In the genomic region with DNA sequence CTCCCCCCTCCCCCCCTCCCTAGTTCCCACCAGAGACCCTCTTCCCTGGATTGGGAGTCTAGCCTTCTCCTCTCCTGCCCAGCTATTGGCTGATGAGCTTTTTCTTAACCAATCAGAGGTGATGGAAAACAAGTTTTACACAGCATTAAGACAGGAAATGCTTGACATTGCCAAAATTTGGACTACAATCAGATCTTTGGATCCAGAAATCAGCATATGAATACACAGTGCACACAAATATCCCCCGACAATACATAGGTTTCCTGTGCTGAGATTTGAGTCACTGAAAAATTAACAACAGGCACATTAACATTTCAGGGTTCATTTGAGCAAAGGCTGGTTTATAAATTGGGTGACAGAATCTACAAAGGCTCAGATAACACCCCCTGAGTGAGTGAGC, we compare ENCODE assay signal across 23 mouse cellular contexts. TPM values are rescaled to one million over a fixed set of nuclear protein-coding genes. Genes with fewer than 3 reads are reported as not detected.
A peak's percentile ranks its signal among the peaks of the same experiment; 100 is the strongest.
DNase-seq lines count a peak whose midpoint lies in the region; ATAC-seq and TF ChIP-seq lines count a peak whose summit lies in the region.
"Had no signal": no experiment of that assay in that cellular context is flagged by ENCODE, and none has a peak within 500 bp of the region (broad histone marks: within the 10 kb centered on the region; RNA-seq: fewer than 3 reads in every experiment).

No protein-coding gene starts in this region.

- no peak overlapping the region for H3K4me2 ChIP-seq in lung, embryonic 16.5 days (ENCODE audit: low read depth, low read length)
- H3K4me2 ChIP-seq: forebrain, embryonic 13.5 days; heart, embryonic 13.5 days; hindbrain, embryonic 12.5 days; hindbrain, embryonic 15.5 days had no signal

- no peak overlapping the region for H3K4me3 ChIP-seq in heart, adult 2 months
- H3K4me3 ChIP-seq in lung, embryonic 16.5 days (ENCODE audit: low read length) = no peak overlapping the region
- no peak overlapping the region for H3K4me3 ChIP-seq in ES-Bruce4 (ENCODE audit: low read depth, low read length)
- H3K4me3 ChIP-seq in ES-E14 (ENCODE audit: insufficient read depth in 1 of 2, low read depth in 1 of 2, low read length in 2 of 2, poor library complexity in 1 of 2, severe bottlenecking in 1 of 2) = no peak overlapping the region
- H3K4me3 ChIP-seq: forebrain, embryonic 10.5 days; forebrain, embryonic 13.5 days; heart, embryonic 13.5 days; hindbrain, embryonic 12.5 days; hindbrain, embryonic 15.5 days had no signal

- no peak for TF ChIP-seq POLR2A in heart, adult 2 months (IDR thresholded peaks at IDR 0.05; ENCODE audit: insufficient read depth, low read depth, low read length)
- TF ChIP-seq POLR2A in ES-Bruce4 (IDR thresholded peaks at IDR 0.05; ENCODE audit: insufficient read depth, low read length) = no peak

- no peaks in the 10 kb centered on the region for H3K79me2 ChIP-seq in heart, adult 2 months (replicated peaks; ENCODE audit: control insufficient read depth, insufficient read depth, low read length)

- H3K36me3 ChIP-seq in heart, adult 2 months (ENCODE audit: control insufficient read depth, insufficient read depth, low read length) = no peaks in the 10 kb centered on the region
- no peaks in the 10 kb centered on the region for H3K36me3 ChIP-seq in lung, embryonic 16.5 days (ENCODE audit: control insufficient read depth, insufficient read depth, low read length)
- H3K36me3 ChIP-seq in ES-Bruce4 (ENCODE audit: control insufficient read depth, insufficient read depth, low read length, poor library complexity, severe bottlenecking) (no peaks in the 10 kb centered on the region), ES-E14 (ENCODE audit: control insufficient read depth, insufficient read depth, low read length, poor library complexity, severe bottlenecking) (no peaks in the 10 kb centered on the region)
- H3K36me3 ChIP-seq: forebrain, embryonic 10.5 days; G1E; heart, embryonic 13.5 days; hindbrain, embryonic 12.5 days; hindbrain, embryonic 15.5 days had no signal

- TF ChIP-seq EP300 in heart, adult 2 months (IDR thresholded peaks at IDR 0.05; ENCODE audit: insufficient read depth, low read depth, low read length) = no peak
- no peak for TF ChIP-seq EP300 in ES-Bruce4 (IDR thresholded peaks at IDR 0.05; ENCODE audit: insufficient read depth, low read depth, low read length)

- H3K9me3 ChIP-seq in lung, embryonic 16.5 days (ENCODE audit: control insufficient read depth, low read length) = no peaks in the 10 kb centered on the region
- H3K9me3 ChIP-seq in ES-Bruce4 (replicated peaks; ENCODE audit: control insufficient read depth, insufficient read depth, low read length, poor library complexity, severe bottlenecking) = no peaks in the 10 kb centered on the region
- no peaks in the 10 kb centered on the region for H3K9me3 ChIP-seq in ES-E14 (ENCODE audit: control insufficient read depth, insufficient read depth, low read depth, low read length)
- H3K9me3 ChIP-seq: forebrain, embryonic 10.5 days; forebrain, embryonic 13.5 days; G1E; heart, embryonic 13.5 days; hindbrain, embryonic 12.5 days; hindbrain, embryonic 15.5 days had no signal

- H3K27ac ChIP-seq in heart, adult 2 months = peak overlapping the region; percentile 8; the same call in 1 of the 2 replicates
- 0 out of 2 replicates have a peak overlapping the region, but pooled peaks have one; percentile 27 for H3K27ac ChIP-seq in lung, embryonic 16.5 days (ENCODE audit: low read length)
- H3K27ac ChIP-seq in ES-Bruce4 (ENCODE audit: insufficient read depth, low read length) (0 out of 2 replicates have a peak overlapping the region, but pooled peaks have one; percentile 15), ES-E14 (ENCODE audit: insufficient read depth, low read depth, low read length, poor library complexity, severe bottlenecking) (peak overlapping the region; percentile 18; the same call in 1 of the 2 replicates)
- H3K27ac ChIP-seq: forebrain, embryonic 13.5 days; hindbrain, embryonic 12.5 days; hindbrain, embryonic 15.5 days had no signal

- 48% methylated on average over 1 of the region's 1 CpGs for WGBS in heart, adult 2 months
- 57% methylated on average over 1 of the region's 1 CpGs for WGBS in lung, embryonic 16.5 days

- DNase-seq in heart, adult 2 months = no peak
- DNase-seq in heart, postnatal 14 days = no peak
- DNase-seq in lung, postnatal 4 days = no peak
- DNase-seq in ES-E14 (ENCODE audit: low read depth, low spot score) = no peak
- no peak for DNase-seq in right cerebral cortex, adult 2 months (ENCODE audit: low spot score in 2 of 2)
- DNase-seq in layer of hippocampus, adult 9-11 months = no peak
- DNase-seq: adrenal gland, adult 2 months; adrenal gland, postnatal 14 days; cerebellum, adult 18-20 months; cerebellum, adult 9-10 months; cerebellum, postnatal 14 days; gastrocnemius, postnatal 10 days; gastrocnemius, postnatal 36 days had no signal

- no peak overlapping the region for H3K9ac ChIP-seq in heart, adult 2 months (ENCODE audit: low read depth, low read length)
- H3K9ac ChIP-seq in lung, embryonic 16.5 days (ENCODE audit: low read length) = no peak overlapping the region
- H3K9ac ChIP-seq in ES-Bruce4 (ENCODE audit: low read depth, poor library complexity, severe bottlenecking) = no peak overlapping the region
- no peak overlapping the region for H3K9ac ChIP-seq in ES-E14 (ENCODE audit: insufficient read depth, low read depth, low read length, poor library complexity, severe bottlenecking)
- H3K9ac ChIP-seq: forebrain, embryonic 13.5 days; heart, embryonic 13.5 days; hindbrain, embryonic 12.5 days; hindbrain, embryonic 15.5 days had no signal

- in situ Hi-C loops in ES-E14 (cut with MboI; ENCODE audit: low sequenced_read_pairs in 2 of 2, unreplicated experiment in 2 of 2) = no loop called here

- no peak for ATAC-seq in lung, embryonic 16.5 days (ENCODE audit: low read depth)
- ATAC-seq: forebrain, embryonic 13.5 days; forebrain, embryonic 16.5 days; Patski had no signal

- H3K27me3 ChIP-seq in heart, adult 2 months (ENCODE audit: control insufficient read depth, insufficient read depth, low read length) = no peaks in the 10 kb centered on the region
- no peaks in the 10 kb centered on the region for H3K27me3 ChIP-seq in lung, embryonic 16.5 days (ENCODE audit: control insufficient read depth, insufficient read depth, low read depth, low read length)
- no peaks in the 10 kb centered on the region for H3K27me3 ChIP-seq in ES-Bruce4 (ENCODE audit: control insufficient read depth, insufficient read depth, low read length, poor library complexity, severe bottlenecking)
- H3K27me3 ChIP-seq: forebrain, embryonic 13.5 days; heart, embryonic 13.5 days; hindbrain, embryonic 12.5 days; hindbrain, embryonic 15.5 days; Patski had no signal

- intact Hi-C loops in heart, adult 2 months (cut with DNase I) = no loop called here
- intact Hi-C loops in heart, postnatal 14 days (cut with DNase I) = no loop called here

- peaks cover 7% of the 10 kb centered on the region for H3K4me1 ChIP-seq in heart, adult 2 months (ENCODE audit: control insufficient read depth, insufficient read depth, low read length)
- peaks cover 17% of the 10 kb centered on the region for H3K4me1 ChIP-seq in lung, embryonic 16.5 days (replicated peaks; ENCODE audit: control insufficient read depth, insufficient read depth, low read length)
- peaks cover 13% of the 10 kb centered on the region for H3K4me1 ChIP-seq in ES-Bruce4 (ENCODE audit: control insufficient read depth, insufficient read depth, low read length)
- peaks cover 5 to 34% of the 10 kb centered on the region in 2 experiments; a peak in 3 of 4 replicates for H3K4me1 ChIP-seq in ES-E14 (ENCODE audit: control insufficient read depth in 2 of 2, insufficient read depth in 2 of 2, low read length in 2 of 2, poor library complexity in 1 of 2)

- TF ChIP-seq CTCF in heart, adult 2 months (IDR thresholded peaks at IDR 0.05) = no peak
- no peak for TF ChIP-seq CTCF in ES-Bruce4 (IDR thresholded peaks at IDR 0.05; ENCODE audit: low read depth, low read length)

TF ChIP-seq in ES-E14, 5 proteins besides CTCF, POLR2A, EP300 and RAD21:
- TF ChIP-seq CHD2 (IDR thresholded peaks at IDR 0.05; ENCODE audit: low read depth, low read length) = no peak
- no peak for TF ChIP-seq ZC3H11A (IDR thresholded peaks at IDR 0.05; ENCODE audit: borderline replicate concordance, low read depth, low read length)

RNA-seq across cellular contexts. Expression of a gene that starts 4.5 kb away (rescaled TPM):
- total RNA-seq in heart, adult 2 months (2021) = 100 to 1,000 TPM; 317 to 357 TPM
- polyA plus RNA-seq in heart, adult 2 months (2012; rRNA removed) = 129 and 289 TPM in 2 replicates
- 100 to 1,000 TPM; 405 to 416 TPM for total RNA-seq in heart, postnatal 14 days (2021)
- 644 and 678 TPM in 2 replicates for polyA plus RNA-seq in lung, embryonic 16.5 days (2015; fragmentation: Nextera tagmentation; extraction: Ambion mirVana)
- polyA plus RNA-seq in ES-Bruce4 (2011; ENCODE audit: insufficient read depth, insufficient read length, low read depth, missing spikeins) = 1,167 and 1,184 TPM in 2 replicates
- 302 and 324 TPM in 2 replicates for total RNA-seq in ES-E14 (2012; rRNA removed)
